Mouse (Mus musculus) embryonic fibroblast, embryonic 13.5 days (primary cell): ENCODE results near the gene Zfp704. TPM values are rescaled to one million over a fixed set of nuclear protein-coding genes. Genes with fewer than 3 reads are reported as not detected.

ENCODE experiments used
- H3K27ac ChIP-seq: 2 replicates; pipeline ENCODE4 v1.5.1; 2012; ENCODE audit warnings: low read length, control low read depth, inconsistent platforms; ENCODE audit not compliant: insufficient read depth
- H3K4me1 ChIP-seq: 2 replicates; pipeline ENCODE4 v1.6.1; 2011; ENCODE audit warnings: low read length; ENCODE audit not compliant: control insufficient read depth, insufficient read depth
- H3K4me3 ChIP-seq: 2 replicates; pipeline ENCODE4 v1.5.1; 2011; ENCODE audit warnings: mild to moderate bottlenecking, control low read depth, low read length; ENCODE audit not compliant: insufficient read depth
- CTCF ChIP-seq: IDR thresholded peaks from 2 replicates; pipeline ENCODE4 v1.5.1; 2011; ENCODE audit warnings: mild to moderate bottlenecking, control low read depth, low read length, moderate library complexity, borderline replicate concordance; ENCODE audit not compliant: insufficient read depth
- POLR2A ChIP-seq: IDR thresholded peaks from 2 replicates; pipeline ENCODE4 v1.6.1; 2011; ENCODE audit warnings: low read depth, mild to moderate bottlenecking, control low read depth, low read length, moderate library complexity
- polyA plus RNA-seq: library from polyadenylated mRNA; stranded (reverse); fragments of >200 nt; gene quantifications from 2 replicates; pipeline ENCODE4 v1.2.4, GENCODE M21; 2011; ENCODE audit warnings: low read depth; ENCODE audit not compliant: missing spikeins, insufficient read length

Gene Zfp704
- polyA plus RNA-seq, 1 experiment, result 8.2 TPM

DNA sequence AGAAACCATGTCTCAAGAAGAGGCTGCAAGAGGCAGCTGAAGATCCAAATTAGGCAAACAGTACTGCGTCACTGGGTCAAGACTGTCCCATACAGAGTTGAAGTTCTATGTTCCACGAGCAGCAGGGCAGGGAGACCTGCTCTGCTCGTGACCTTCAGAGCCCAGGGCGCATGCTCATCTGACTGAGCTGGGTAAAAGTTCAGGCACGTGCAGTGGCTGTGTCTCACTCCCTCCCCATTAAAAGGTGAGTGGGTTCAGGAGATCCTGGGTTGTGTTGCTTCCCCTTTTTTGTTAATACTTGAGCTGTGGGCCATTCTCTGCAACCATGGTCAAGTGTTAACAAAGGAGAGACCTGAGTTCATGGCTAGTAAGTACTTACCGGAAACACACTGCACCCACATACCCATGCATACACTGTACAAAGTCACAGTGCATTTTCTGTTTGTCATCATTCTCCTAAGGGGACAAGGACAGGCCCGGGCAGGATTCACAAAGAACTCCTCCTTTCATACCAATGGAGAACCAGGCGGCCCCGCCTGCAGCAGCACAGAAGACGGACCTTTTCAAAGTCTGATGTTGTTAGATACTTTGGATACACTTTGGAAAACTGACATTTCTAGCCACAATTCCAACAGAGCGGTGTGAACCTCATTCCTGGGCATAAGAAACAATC is 10.0 kb downstream of the Zfp704 start:
- Histone ChIP-seq H3K4me3 (no peak overlapping the region), H3K27ac (no peak overlapping the region), H3K4me1 (peaks cover 4% of the 10 kb centered on the region; the same call in 1 of the 2 replicates)
- no peak for TF ChIP-seq CTCF
- no peak for TF ChIP-seq POLR2A

DNA sequence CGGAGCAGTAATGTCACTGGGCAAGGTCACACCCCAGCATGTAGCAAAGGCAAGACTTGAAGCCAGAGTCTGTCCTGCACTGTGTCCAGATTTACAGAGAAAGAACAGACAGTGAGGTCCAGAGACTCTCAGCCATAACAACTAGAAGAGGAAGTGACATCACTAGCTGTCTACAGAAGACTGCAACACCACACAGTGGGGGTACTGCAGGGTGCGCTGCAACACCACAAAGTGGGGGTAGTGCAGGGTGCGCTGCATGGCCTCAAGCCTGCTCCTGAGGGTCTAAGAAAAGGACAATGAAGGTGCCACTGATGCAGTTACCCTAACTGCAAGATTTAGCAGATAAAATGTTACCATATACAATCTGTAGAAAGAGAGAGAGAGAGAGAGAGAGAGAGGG is 11.8 kb downstream of the Zfp704 start:
- Histone ChIP-seq H3K27ac (no peak overlapping the region), H3K4me1 (peaks cover 4% of the 10 kb centered on the region; the same call in 1 of the 2 replicates), H3K4me3 (no peak overlapping the region)
- TF ChIP-seq POLR2A, result no peak
- no peak for TF ChIP-seq CTCF

DNA sequence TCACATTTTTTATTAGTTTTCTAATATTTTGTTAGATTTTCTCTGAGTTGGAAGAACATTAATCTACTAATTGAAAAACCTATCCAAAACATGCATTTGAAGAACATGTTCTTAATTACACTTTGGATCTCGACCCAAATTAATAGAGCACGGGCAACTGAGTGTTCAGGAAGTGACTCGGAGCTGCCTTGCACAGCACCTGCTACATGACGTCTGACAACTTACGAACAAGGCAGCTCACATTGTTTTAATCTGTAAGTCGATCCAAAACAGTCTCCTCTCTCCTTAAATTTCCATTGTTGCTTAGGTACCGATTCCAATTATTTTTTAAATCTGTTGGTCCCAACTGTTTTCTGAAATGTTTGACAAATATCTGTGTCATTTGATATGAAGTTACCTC is 15.4 kb downstream of the Zfp704 start:
- H3K4me3 ChIP-seq, result no peak overlapping the region
- no peaks in the 10 kb centered on the region for H3K4me1 ChIP-seq
- TF ChIP-seq POLR2A (no peak), CTCF (no peak)
- no peak overlapping the region for H3K27ac ChIP-seq

DNA sequence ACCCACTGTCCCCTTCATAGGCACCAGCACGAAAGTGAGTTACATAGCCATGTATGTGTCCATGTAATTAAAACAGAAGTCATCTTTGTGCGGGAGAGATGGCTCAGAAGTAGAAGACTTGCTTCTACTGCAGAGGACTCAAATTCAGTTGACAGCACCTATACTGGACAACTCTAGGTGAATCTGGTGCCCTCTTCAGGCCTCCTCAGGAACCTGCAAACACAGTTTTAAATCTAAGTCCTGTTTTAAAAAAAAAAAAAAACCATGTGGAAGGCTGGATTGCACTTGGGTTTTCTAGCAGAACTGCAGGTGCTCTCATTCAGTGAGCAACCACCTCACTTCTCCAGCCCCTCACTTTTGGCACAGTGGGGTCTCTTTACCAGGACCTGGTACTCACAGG is 16.1 kb downstream of the Zfp704 start:
- TF ChIP-seq CTCF (no peak), POLR2A (no peak)
- Histone ChIP-seq H3K4me1 (no peaks in the 10 kb centered on the region), H3K27ac (no peak overlapping the region), H3K4me3 (no peak overlapping the region)

DNA sequence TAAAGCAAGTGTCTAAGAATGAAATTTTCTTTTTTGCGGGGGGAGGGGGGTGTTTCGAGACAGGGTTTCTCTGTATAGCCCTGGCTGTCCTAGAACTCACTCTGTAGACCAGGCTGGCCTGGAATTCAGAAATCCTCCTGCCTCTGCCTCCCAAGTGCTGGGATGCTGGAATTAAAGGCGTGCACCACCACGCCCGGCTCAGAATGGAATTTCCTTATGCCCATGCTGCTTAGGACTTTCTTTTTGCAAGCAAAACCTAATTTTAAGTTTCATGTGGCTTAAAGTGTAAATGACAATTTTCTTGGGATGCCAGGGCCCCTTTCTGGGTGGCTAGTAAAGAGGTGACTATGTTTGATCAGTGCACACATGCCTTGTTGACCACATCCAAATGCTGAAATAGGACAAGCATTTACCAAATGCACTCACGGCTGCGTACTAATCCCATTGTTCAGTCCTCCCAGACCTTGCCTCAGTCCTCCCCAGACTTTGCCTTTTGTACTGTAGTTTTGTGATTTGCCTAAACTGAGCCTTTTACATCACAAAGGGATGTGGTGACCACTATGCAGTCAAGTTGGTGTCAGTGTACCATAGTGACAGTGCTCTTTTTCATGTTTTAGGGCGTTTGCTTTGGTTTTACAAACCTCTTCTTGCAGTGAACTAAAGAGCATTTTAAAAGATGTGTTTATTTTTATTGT is 18.3 kb downstream of the Zfp704 start:
- Histone ChIP-seq H3K4me1 (no peaks in the 10 kb centered on the region), H3K27ac (no peak overlapping the region), H3K4me3 (no peak overlapping the region)
- TF ChIP-seq CTCF (no peak), POLR2A (no peak)

DNA sequence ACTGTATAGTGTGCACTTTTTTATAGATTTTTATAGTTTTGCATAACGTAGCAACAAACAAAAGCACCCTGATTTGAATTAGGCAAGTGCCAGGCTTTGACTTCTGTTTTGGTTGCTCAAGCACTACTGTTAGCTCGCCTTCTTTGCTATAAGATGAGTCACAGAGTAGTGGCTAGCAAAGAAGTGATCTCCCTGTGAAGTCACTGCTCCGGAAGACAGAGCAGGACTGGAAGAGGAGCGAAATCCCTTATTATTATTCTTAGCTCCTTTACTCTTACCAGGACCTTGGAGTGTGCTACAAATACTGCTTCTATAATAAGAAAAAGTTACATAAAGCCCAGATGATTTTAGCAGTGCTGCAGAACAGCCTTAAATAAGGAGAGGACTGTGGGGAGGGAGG is 21.2 kb downstream of the Zfp704 start:
- no peak for TF ChIP-seq CTCF
- no peak for TF ChIP-seq POLR2A
- Histone ChIP-seq H3K4me3 (no peak overlapping the region), H3K27ac (no peak overlapping the region), H3K4me1 (no peaks in the 10 kb centered on the region)

DNA sequence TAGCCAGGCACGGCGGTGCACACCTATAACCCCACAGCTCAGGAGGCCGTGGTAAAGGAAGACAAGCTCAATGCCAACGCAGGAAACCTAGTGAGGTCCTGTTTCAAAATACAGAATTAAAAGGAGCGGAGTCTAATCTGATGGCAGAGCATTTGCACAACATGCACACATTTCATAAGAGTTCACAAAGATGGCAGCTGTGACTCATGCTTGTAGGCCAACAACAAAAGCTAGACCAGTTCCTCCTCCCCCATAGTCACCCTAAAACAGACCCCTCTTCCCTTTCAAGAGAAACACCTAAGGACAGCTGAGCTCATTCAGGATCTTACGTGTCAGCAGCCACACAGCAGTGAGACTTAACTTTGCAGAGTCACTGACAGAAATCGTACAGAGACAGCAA is 22.6 kb downstream of the Zfp704 start:
- TF ChIP-seq CTCF (no peak), POLR2A (no peak)
- H3K4me3 ChIP-seq, result no peak overlapping the region
- H3K4me1 ChIP-seq, result no peaks in the 10 kb centered on the region
- H3K27ac ChIP-seq, result no peak overlapping the region

DNA sequence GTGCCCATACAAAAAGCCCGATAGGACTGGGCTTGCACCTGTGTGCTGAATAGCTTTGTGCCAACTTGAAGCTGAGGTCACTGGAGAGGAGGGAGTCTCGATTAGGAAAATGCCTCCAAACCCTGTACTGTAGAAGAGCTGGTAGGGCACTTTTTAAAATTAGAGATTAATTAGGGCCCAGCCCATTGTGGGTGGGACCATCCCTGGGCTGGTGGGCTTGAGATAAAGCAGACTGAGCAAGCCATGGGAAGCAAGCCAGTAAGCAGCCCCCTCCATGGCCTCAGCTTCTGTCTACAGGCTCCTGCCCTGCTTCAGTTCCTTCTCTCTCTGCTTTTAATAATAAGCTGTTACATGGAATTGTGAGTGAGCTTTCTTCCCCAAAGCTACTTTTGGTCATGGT is 26.4 kb downstream of the Zfp704 start:
- Histone ChIP-seq H3K4me3 (no peak overlapping the region), H3K27ac (no peak overlapping the region), H3K4me1 (no peaks in the 10 kb centered on the region)
- TF ChIP-seq POLR2A (no peak), CTCF (no peak)

DNA sequence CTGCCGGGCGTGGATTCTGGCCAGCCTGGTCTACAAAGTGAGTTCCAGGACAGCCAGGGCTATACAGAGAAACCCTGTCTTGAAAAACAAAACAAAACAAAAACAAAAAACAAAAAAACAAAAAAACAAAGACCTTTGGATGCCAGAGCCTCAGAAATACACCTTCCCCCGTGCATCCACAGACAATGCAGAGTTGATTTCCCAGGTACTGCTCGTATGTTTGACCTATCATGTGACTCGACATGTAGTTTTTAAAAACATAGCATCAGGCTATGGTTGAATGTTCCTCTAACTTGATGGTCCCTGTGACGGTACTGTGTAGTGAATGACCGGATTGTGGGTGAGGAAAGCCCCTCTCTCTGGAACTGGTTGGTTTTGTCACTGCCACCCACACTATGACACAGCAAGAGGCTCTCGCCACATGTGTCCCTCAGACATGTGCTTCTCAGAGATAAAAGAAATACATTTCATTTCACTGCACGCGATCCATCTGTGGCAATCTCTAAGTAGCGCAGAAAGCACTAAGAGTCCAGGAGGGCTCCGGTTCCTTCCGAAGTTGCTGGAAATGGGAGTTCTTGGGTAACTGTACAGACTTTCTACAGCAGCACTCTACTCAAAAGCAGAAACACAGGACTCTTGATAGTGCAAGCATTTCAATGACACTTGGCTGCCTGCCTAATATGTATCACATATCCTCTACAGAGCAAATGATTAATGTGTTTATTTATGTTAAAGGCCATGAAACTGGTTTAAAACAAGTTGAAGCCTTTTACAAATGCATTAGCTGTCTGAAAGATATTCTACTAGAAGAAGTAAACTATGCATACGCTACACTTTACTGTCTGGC is 28.7 kb downstream of the Zfp704 start:
- no peak overlapping the region for H3K27ac ChIP-seq
- no peaks in the 10 kb centered on the region for H3K4me1 ChIP-seq
- TF ChIP-seq CTCF, result no peak
- TF ChIP-seq POLR2A, result no peak
- no peak overlapping the region for H3K4me3 ChIP-seq
